Mouse (Mus musculus): ENCODE data around the gene Ttbk1.
A peak's percentile ranks its signal among the peaks of the same experiment; 100 is the strongest.

Gene Ttbk1

GRCm38 (mm10) chr17:46476601-46477000 lies 10.9 kb downstream of the Ttbk1 start:
- DNase-seq, result peak; percentile 46 to 67

- DNase-seq, result no peak
These were observed 19.6 kb downstream of the Ttbk1 start for GRCm38 (mm10) chr17:46467830-46468229.

- DNase-seq, result no peak
These were observed 25.2 kb downstream of the Ttbk1 start for GRCm38 (mm10) chr17:46462226-46462625.

- no peak for DNase-seq
These were observed 26.1 kb downstream of the Ttbk1 start for GRCm38 (mm10) chr17:46461347-46461746.

- peak; percentile 29 to 59 for DNase-seq
These were observed 26.8 kb downstream of the Ttbk1 start for GRCm38 (mm10) chr17:46460673-46461072.

- no peak for DNase-seq
These were observed 29.0 kb downstream of the Ttbk1 start for GRCm38 (mm10) chr17:46458439-46458838.

GRCm38 (mm10) chr17:46457791-46458190 lies 29.7 kb downstream of the Ttbk1 start:
- DNase-seq, result peak; percentile 48 to 52

- peak; percentile 21 to 37 for DNase-seq
These were observed 32.3 kb downstream of the Ttbk1 start for GRCm38 (mm10) chr17:46455110-46455691.

GRCm38 (mm10) chr17:46454539-46454938 lies 32.9 kb downstream of the Ttbk1 start:
- DNase-seq, result no peak

- no peak for DNase-seq
These were observed 33.5 kb downstream of the Ttbk1 start for GRCm38 (mm10) chr17:46453970-46454411.

GRCm38 (mm10) chr17:46453302-46453948 lies 34.0 kb downstream of the Ttbk1 start:
- DNase-seq, result no peak

GRCm38 (mm10) chr17:46452683-46453082 lies 34.8 kb downstream of the Ttbk1 start:
- no peak for DNase-seq

- DNase-seq, result no peak
These were observed 41.2 kb downstream of the Ttbk1 start for GRCm38 (mm10) chr17:46446264-46446663.

GRCm38 (mm10) chr17:46444839-46445579 lies 42.5 kb downstream of the Ttbk1 start:
- DNase-seq, result no peak

GRCm38 (mm10) chr17:46439176-46439575 lies 48.3 kb downstream of the Ttbk1 start:
- no peak for DNase-seq

- DNase-seq, result no peak
These were observed 49.1 kb downstream of the Ttbk1 start, which contains the start of gene Slc22a7 for GRCm38 (mm10) chr17:46438298-46438873. TSS of gene Slc22a7 (minus strand) at chr17:46438457.

- DNase-seq, result peak; percentile 26 to 38
These were observed 50.7 kb downstream of the Ttbk1 start for GRCm38 (mm10) chr17:46436672-46437366.

GRCm38 (mm10) chr17:46433627-46434026 lies 53.8 kb downstream of the Ttbk1 start:
- DNase-seq, result no peak

- DNase-seq, result no peak
These were observed 58.6 kb downstream of the Ttbk1 start, which contains the start of gene Crip3 for GRCm38 (mm10) chr17:46428761-46429414. TSS of gene Crip3 (plus strand) at chr17:46428926.

- DNase-seq, result no peak
These were observed 61.0 kb downstream of the Ttbk1 start for GRCm38 (mm10) chr17:46426496-46426895.

- DNase-seq, result no peak
These were observed 67.8 kb downstream of the Ttbk1 start for GRCm38 (mm10) chr17:46419717-46420116.

GRCm38 (mm10) chr17:46418628-46419027 lies 68.8 kb downstream of the Ttbk1 start:
- no peak for DNase-seq

Data from thymus, postnatal 36 days (tissue).